10 mouse cellular contexts compared by ENCODE assay signal in the genomic region with DNA sequence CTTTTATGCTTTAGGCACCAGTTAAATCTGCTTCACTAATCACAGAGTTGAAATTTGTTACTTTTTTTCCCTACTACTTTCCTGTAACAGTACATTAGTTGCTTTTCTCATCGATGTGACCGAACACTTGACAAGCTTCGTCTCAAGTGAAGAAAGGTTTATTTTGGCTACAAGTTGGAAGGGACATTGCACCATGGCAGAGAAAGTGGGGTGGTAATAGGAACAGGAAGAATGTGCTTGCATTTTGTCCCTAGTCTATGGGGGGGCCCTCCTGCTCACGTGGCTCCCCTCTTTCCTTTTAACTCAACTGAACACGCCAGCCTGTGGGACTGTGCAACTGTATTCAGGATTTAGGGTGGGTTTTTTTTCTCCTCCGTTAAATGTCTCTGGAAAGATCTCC. TPM values are rescaled to one million over a fixed set of nuclear protein-coding genes. Genes with fewer than 3 reads are reported as not detected.
DNase-seq lines count a peak whose midpoint lies in the region; ATAC-seq and TF ChIP-seq lines count a peak whose summit lies in the region.
"Had no signal": no experiment of that assay in that cellular context is flagged by ENCODE, and none has a peak within 500 bp of the region (broad histone marks: within the 10 kb centered on the region; RNA-seq: fewer than 3 reads in every experiment).

No protein-coding gene starts in this region.

- H3K36me3 ChIP-seq in intestine, embryonic 14.5 days (ENCODE audit: control insufficient read depth, insufficient read depth, low read length) = no peaks in the 10 kb centered on the region
- no peaks in the 10 kb centered on the region for H3K36me3 ChIP-seq in intestine, embryonic 16.5 days (ENCODE audit: control insufficient read depth, insufficient read depth, low read length)
- no peaks in the 10 kb centered on the region for H3K36me3 ChIP-seq in stomach, embryonic 14.5 days (ENCODE audit: control insufficient read depth, insufficient read depth, low read length)
- H3K36me3 ChIP-seq in stomach, postnatal 0 days (ENCODE audit: control insufficient read depth, insufficient read depth, low read length) = no peaks in the 10 kb centered on the region
- no peaks in the 10 kb centered on the region for H3K36me3 ChIP-seq in limb, embryonic 11.5 days (ENCODE audit: control insufficient read depth, insufficient read depth, low read length)
- H3K36me3 ChIP-seq in stomach, embryonic 15.5 days = no peaks in the 10 kb centered on the region

- no peak overlapping the region for H3K4me3 ChIP-seq in intestine, embryonic 14.5 days (ENCODE audit: low read depth, low read length)
- no peak overlapping the region for H3K4me3 ChIP-seq in intestine, embryonic 16.5 days (ENCODE audit: low read length)
- H3K4me3 ChIP-seq in stomach, embryonic 14.5 days (ENCODE audit: low read depth, low read length) = no peak overlapping the region
- H3K4me3 ChIP-seq in stomach, postnatal 0 days (ENCODE audit: low read depth, low read length) = no peak overlapping the region
- H3K4me3 ChIP-seq in limb, embryonic 11.5 days (ENCODE audit: low read depth, low read length) = no peak overlapping the region
- no peak overlapping the region for H3K4me3 ChIP-seq in stomach, embryonic 15.5 days (replicated peaks)

- whole genome bisulfite sequencing in intestine, embryonic 14.5 days = 64% methylated on average over 6 of the region's 6 CpGs
- 58% methylated on average over 6 of the region's 6 CpGs for WGBS in intestine, embryonic 16.5 days
- 62% methylated on average over 6 of the region's 6 CpGs for WGBS in stomach, embryonic 14.5 days
- 53% methylated on average over 6 of the region's 6 CpGs for WGBS in stomach, postnatal 0 days
- WGBS in limb, embryonic 11.5 days = 62% methylated on average over 6 of the region's 6 CpGs
- 54% methylated on average over 6 of the region's 6 CpGs for WGBS in stomach, embryonic 15.5 days

- no peak for TF ChIP-seq EP300 in stomach, postnatal 0 days (optimal IDR thresholded peaks at IDR 0.05)

- no peak for DNase-seq in intestine, embryonic 14.5 days (ENCODE audit: low spot score)
- DNase-seq in stomach, postnatal 0 days (ENCODE audit: low spot score) = no peak
- no peak for DNase-seq in limb, embryonic 11.5 days (ENCODE audit: low spot score)
- DNase-seq in liver = no peak
- DNase-seq in layer of hippocampus, adult 9-11 months = no peak
- DNase-seq: kidney, postnatal 36 days had no signal

- ATAC-seq in intestine, embryonic 14.5 days (replicated peaks; ENCODE audit: low FRiP score, low TSS enrichment, low read depth) = no peak
- no peak for ATAC-seq in intestine, embryonic 16.5 days
- no peak for ATAC-seq in stomach, embryonic 14.5 days (ENCODE audit: insufficient number of reproducible peaks, insufficient read depth, low FRiP score, low read depth)
- ATAC-seq in stomach, postnatal 0 days (ENCODE audit: low FRiP score, low TSS enrichment) = no peak
- no peak for ATAC-seq in limb, embryonic 11.5 days (ENCODE audit: insufficient number of reproducible peaks, low FRiP score, low TSS enrichment, low read depth)
- no peak for ATAC-seq in stomach, embryonic 15.5 days (ENCODE audit: insufficient read depth, low FRiP score, low read depth)

- TF ChIP-seq CTCF in stomach, postnatal 0 days (IDR thresholded peaks at IDR 0.05; ENCODE audit: low read depth) = no peak

- peak overlapping the region; percentile 0; the same call in 1 of the 2 replicates for H3K27ac ChIP-seq in intestine, embryonic 14.5 days (ENCODE audit: low read depth)
- no peak overlapping the region for H3K27ac ChIP-seq in intestine, embryonic 16.5 days (ENCODE audit: low read length)
- H3K27ac ChIP-seq in stomach, embryonic 14.5 days (ENCODE audit: low read length) = peak overlapping the region; percentile 44; the same call in 1 of the 2 replicates
- no peak overlapping the region for H3K27ac ChIP-seq in stomach, postnatal 0 days (replicated peaks)
- H3K27ac ChIP-seq in limb, embryonic 11.5 days (replicated peaks; ENCODE audit: low read depth, low read length) = peak overlapping the region; percentile 85
- H3K27ac ChIP-seq in stomach, embryonic 15.5 days = peak overlapping the region; percentile 16; the same call in 1 of the 2 replicates

- no peaks in the 10 kb centered on the region for H3K27me3 ChIP-seq in intestine, embryonic 14.5 days (replicated peaks; ENCODE audit: control insufficient read depth, insufficient read depth, low read length)
- H3K27me3 ChIP-seq in intestine, embryonic 16.5 days (replicated peaks; ENCODE audit: control insufficient read depth, insufficient read depth, low read length) = no peaks in the 10 kb centered on the region
- H3K27me3 ChIP-seq in stomach, embryonic 14.5 days (ENCODE audit: control insufficient read depth, insufficient read depth, low read length) = no peaks in the 10 kb centered on the region
- no peaks in the 10 kb centered on the region for H3K27me3 ChIP-seq in stomach, postnatal 0 days (ENCODE audit: control insufficient read depth, insufficient read depth, low read length)
- H3K27me3 ChIP-seq in limb, embryonic 11.5 days (ENCODE audit: control insufficient read depth, insufficient read depth, low read length) = no peaks in the 10 kb centered on the region
- H3K27me3 ChIP-seq in stomach, embryonic 15.5 days (replicated peaks) = no peaks in the 10 kb centered on the region

- no peak overlapping the region for H3K4me2 ChIP-seq in intestine, embryonic 14.5 days (ENCODE audit: low read length)
- H3K4me2 ChIP-seq in intestine, embryonic 16.5 days (ENCODE audit: low read depth, low read length) = no peak overlapping the region
- H3K4me2 ChIP-seq in stomach, embryonic 14.5 days (replicated peaks; ENCODE audit: low read depth, low read length) = no peak overlapping the region
- no peak overlapping the region for H3K4me2 ChIP-seq in stomach, postnatal 0 days (replicated peaks; ENCODE audit: low read depth)
- H3K4me2 ChIP-seq in limb, embryonic 11.5 days (ENCODE audit: low read depth, severe bottlenecking) = no peak overlapping the region
- H3K4me2 ChIP-seq in stomach, embryonic 15.5 days = no peak overlapping the region

- peaks cover 23% of the 10 kb centered on the region for H3K4me1 ChIP-seq in intestine, embryonic 14.5 days (replicated peaks; ENCODE audit: control insufficient read depth, insufficient read depth, low read length)
- peaks cover 11% of the 10 kb centered on the region for H3K4me1 ChIP-seq in intestine, embryonic 16.5 days (ENCODE audit: control insufficient read depth, insufficient read depth, low read length)
- H3K4me1 ChIP-seq in stomach, embryonic 14.5 days (ENCODE audit: control insufficient read depth, insufficient read depth, low read length) = peaks cover 13% of the 10 kb centered on the region
- H3K4me1 ChIP-seq in stomach, postnatal 0 days (replicated peaks; ENCODE audit: control insufficient read depth, insufficient read depth) = peaks cover 5% of the 10 kb centered on the region
- H3K4me1 ChIP-seq in limb, embryonic 11.5 days (ENCODE audit: control insufficient read depth, insufficient read depth, low read length) = peaks cover 48% of the 10 kb centered on the region
- peaks cover 16% of the 10 kb centered on the region for H3K4me1 ChIP-seq in stomach, embryonic 15.5 days

- H3K9me3 ChIP-seq in intestine, embryonic 14.5 days (ENCODE audit: control insufficient read depth, low read length) = no peaks in the 10 kb centered on the region
- no peaks in the 10 kb centered on the region for H3K9me3 ChIP-seq in intestine, embryonic 16.5 days (ENCODE audit: control insufficient read depth, low read length)
- H3K9me3 ChIP-seq in stomach, embryonic 14.5 days (ENCODE audit: control insufficient read depth, low read depth, low read length) = no peaks in the 10 kb centered on the region
- H3K9me3 ChIP-seq in stomach, postnatal 0 days (ENCODE audit: control insufficient read depth, low read length) = no peaks in the 10 kb centered on the region
- no peaks in the 10 kb centered on the region for H3K9me3 ChIP-seq in limb, embryonic 11.5 days (ENCODE audit: control insufficient read depth, low read length)
- H3K9me3 ChIP-seq in stomach, embryonic 15.5 days = no peaks in the 10 kb centered on the region

- no peak overlapping the region for H3K9ac ChIP-seq in intestine, embryonic 14.5 days (ENCODE audit: low read length)
- no peak overlapping the region for H3K9ac ChIP-seq in intestine, embryonic 16.5 days (ENCODE audit: low read depth, low read length)
- H3K9ac ChIP-seq in stomach, embryonic 14.5 days (replicated peaks; ENCODE audit: low read depth, low read length) = no peak overlapping the region
- no peak overlapping the region for H3K9ac ChIP-seq in stomach, postnatal 0 days (ENCODE audit: low read length)
- no peak overlapping the region for H3K9ac ChIP-seq in limb, embryonic 11.5 days (ENCODE audit: low read length)
- no peak overlapping the region for H3K9ac ChIP-seq in stomach, embryonic 15.5 days

RNA-seq across cellular contexts. Expression of gene Cpa2, which starts 11.2 kb away (rescaled TPM):
- 1.8 and 206 TPM in 2 replicates for polyA plus RNA-seq in intestine, embryonic 14.5 days (2014; fragmentation: Nextera tagmentation; extraction: Ambion mirVana)
- 399 and 443 TPM in 2 replicates for polyA plus RNA-seq in intestine, embryonic 16.5 days (2015; fragmentation: Nextera tagmentation; extraction: Ambion mirVana)
- polyA plus RNA-seq in stomach, embryonic 14.5 days (2014; fragmentation: Nextera tagmentation; extraction: Ambion mirVana) = 1.4 and 127 TPM in 2 replicates
- 1.7 and 2.6 TPM in 2 replicates for polyA plus RNA-seq in stomach, postnatal 0 days (2015; fragmentation: Nextera tagmentation; extraction: Ambion mirVana)
- polyA plus RNA-seq in limb, embryonic 11.5 days (2014; fragmentation: Nextera tagmentation; extraction: Ambion mirVana) = 89.6 and 94.4 TPM in 2 replicates
- polyA plus RNA-seq in stomach, embryonic 15.5 days (2015; fragmentation: Nextera tagmentation; extraction: Ambion mirVana) = 765 and 1,219 TPM in 2 replicates

RNA-seq across cellular contexts. Expression of gene Cpa4, which starts 15.5 kb away (rescaled TPM):
- 0.73 and 0.93 TPM in 2 replicates for polyA plus RNA-seq in intestine, embryonic 14.5 days (2014; fragmentation: Nextera tagmentation; extraction: Ambion mirVana)
- 0.39 and 0.58 TPM in 2 replicates for polyA plus RNA-seq in intestine, embryonic 16.5 days (2015; fragmentation: Nextera tagmentation; extraction: Ambion mirVana)
- 0.49 and 0.71 TPM in 2 replicates for polyA plus RNA-seq in stomach, embryonic 14.5 days (2014; fragmentation: Nextera tagmentation; extraction: Ambion mirVana)
- polyA plus RNA-seq in stomach, postnatal 0 days (2015; fragmentation: Nextera tagmentation; extraction: Ambion mirVana) = 32.7 and 33.7 TPM in 2 replicates
- polyA plus RNA-seq in limb, embryonic 11.5 days (2014; fragmentation: Nextera tagmentation; extraction: Ambion mirVana) = 1.6 and 1.7 TPM in 2 replicates
- polyA plus RNA-seq in stomach, embryonic 15.5 days (2015; fragmentation: Nextera tagmentation; extraction: Ambion mirVana) = 0.83 TPM in 2 replicates

RNA-seq across cellular contexts. Expression of gene Ssmem1, which starts 43.0 kb away (rescaled TPM):
- polyA plus RNA-seq in intestine, embryonic 14.5 days (2014; fragmentation: Nextera tagmentation; extraction: Ambion mirVana) = not detected in 2 replicates
- not detected in 2 replicates for polyA plus RNA-seq in intestine, embryonic 16.5 days (2015; fragmentation: Nextera tagmentation; extraction: Ambion mirVana)
- polyA plus RNA-seq in stomach, embryonic 14.5 days (2014; fragmentation: Nextera tagmentation; extraction: Ambion mirVana) = 0.52 TPM in 1 of 2 replicates, not detected in the other
- not detected in 2 replicates for polyA plus RNA-seq in stomach, postnatal 0 days (2015; fragmentation: Nextera tagmentation; extraction: Ambion mirVana)
- polyA plus RNA-seq in limb, embryonic 11.5 days (2014; fragmentation: Nextera tagmentation; extraction: Ambion mirVana) = 0.17 and 0.28 TPM in 2 replicates
- 0.09 TPM in 1 of 2 replicates, not detected in the other for polyA plus RNA-seq in stomach, embryonic 15.5 days (2015; fragmentation: Nextera tagmentation; extraction: Ambion mirVana)
- polyA plus RNA-seq: stomach, embryonic 16.5 days had no signal

RNA-seq across cellular contexts. Expression of gene Tmem209, which starts 43.0 kb away (rescaled TPM):
- 40.9 and 43.6 TPM in 2 replicates for polyA plus RNA-seq in intestine, embryonic 14.5 days (2014; fragmentation: Nextera tagmentation; extraction: Ambion mirVana)
- 33.0 and 34.0 TPM in 2 replicates for polyA plus RNA-seq in intestine, embryonic 16.5 days (2015; fragmentation: Nextera tagmentation; extraction: Ambion mirVana)
- 39.8 and 45.0 TPM in 2 replicates for polyA plus RNA-seq in stomach, embryonic 14.5 days (2014; fragmentation: Nextera tagmentation; extraction: Ambion mirVana)
- 13.0 and 13.7 TPM in 2 replicates for polyA plus RNA-seq in stomach, postnatal 0 days (2015; fragmentation: Nextera tagmentation; extraction: Ambion mirVana)
- 44.5 and 50.0 TPM in 2 replicates for polyA plus RNA-seq in limb, embryonic 11.5 days (2014; fragmentation: Nextera tagmentation; extraction: Ambion mirVana)
- 28.5 and 33.7 TPM in 2 replicates for polyA plus RNA-seq in stomach, embryonic 15.5 days (2015; fragmentation: Nextera tagmentation; extraction: Ambion mirVana)

RNA-seq across cellular contexts. Expression of gene Cpa5, which starts 58.2 kb away (rescaled TPM):
- polyA plus RNA-seq in intestine, embryonic 14.5 days (2014; fragmentation: Nextera tagmentation; extraction: Ambion mirVana) = 0.19 and 0.23 TPM in 2 replicates
- polyA plus RNA-seq in intestine, embryonic 16.5 days (2015; fragmentation: Nextera tagmentation; extraction: Ambion mirVana) = not detected in 2 replicates
- 0.13 and 0.15 TPM in 2 replicates for polyA plus RNA-seq in stomach, embryonic 14.5 days (2014; fragmentation: Nextera tagmentation; extraction: Ambion mirVana)
- 0.16 and 0.18 TPM in 2 replicates for polyA plus RNA-seq in stomach, postnatal 0 days (2015; fragmentation: Nextera tagmentation; extraction: Ambion mirVana)
- 0.33 and 0.55 TPM in 2 replicates for polyA plus RNA-seq in limb, embryonic 11.5 days (2014; fragmentation: Nextera tagmentation; extraction: Ambion mirVana)
- 0.14 and 0.21 TPM in 2 replicates for polyA plus RNA-seq in stomach, embryonic 15.5 days (2015; fragmentation: Nextera tagmentation; extraction: Ambion mirVana)

Comparison
In these comparisons a context has a peak if more than half of its experiments do, and no peak if none do; other contexts are left out.
1. H3K27ac ChIP-seq: peak in intestine, embryonic 14.5 days (single experiment), stomach, embryonic 14.5 days (single experiment), limb, embryonic 11.5 days (single experiment) and stomach, embryonic 15.5 days (single experiment); none in intestine, embryonic 16.5 days (single experiment) and stomach, postnatal 0 days (single experiment).
2. RNA of gene Cpa4, which starts 15.5 kb away (polyA plus RNA-seq): 32.7 to 33.7 TPM in stomach, postnatal 0 days; 1.6 to 1.7 TPM in limb, embryonic 11.5 days, 0.73 to 0.93 TPM in intestine, embryonic 14.5 days, 0.83 TPM in stomach, embryonic 15.5 days, 0.49 to 0.71 TPM in stomach, embryonic 14.5 days and 0.39 to 0.58 TPM in intestine, embryonic 16.5 days; every median in the first group is over 10 times any median in the second.